Mouse (Mus musculus): ENCODE data around the gene Rnaseh2b. TPM values are rescaled to one million over a fixed set of nuclear protein-coding genes. Genes with fewer than 3 reads are reported as not detected.

Gene Rnaseh2b
- polyA plus RNA-seq, 1 experiment from 2014 or later: 61.0 TPM

DNA sequence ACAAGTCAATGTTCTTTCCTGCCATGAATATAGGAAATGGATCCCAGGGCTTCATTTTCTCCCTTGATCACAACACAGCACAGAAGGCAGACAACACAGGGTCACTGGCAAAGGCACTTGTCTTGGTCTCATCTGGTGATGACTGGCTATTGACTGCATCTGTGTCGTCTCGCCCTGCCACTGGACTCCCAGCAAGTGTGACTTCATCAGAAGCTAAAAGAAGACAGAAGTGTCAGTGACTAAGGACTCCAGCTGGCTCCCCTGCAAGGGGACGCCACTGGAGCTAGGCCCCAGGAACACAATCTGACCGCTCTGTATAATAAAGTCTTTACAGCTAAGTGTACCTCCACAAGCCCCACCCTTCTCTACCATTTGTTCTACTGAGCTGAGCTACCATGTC is 100.4 kb downstream of the Rnaseh2b start:
- H3K9ac ChIP-seq (ENCODE audit: low read depth, low read length): no peak overlapping the region
- H3K9me3 ChIP-seq (replicated peaks; ENCODE audit: low read length): no peaks in the 10 kb centered on the region
- ATAC-seq (replicated peaks; ENCODE audit: low FRiP score, low read depth) (no peak), DNase-seq (ENCODE audit: low spot score) (no peak)
- no peaks in the 10 kb centered on the region for H3K36me3 ChIP-seq (ENCODE audit: insufficient read depth, low read length)
- 51% methylated on average over 4 of the region's 4 CpGs for WGBS
- H3K27ac ChIP-seq: no peak overlapping the region
- no peak for TF ChIP-seq CTCF (IDR thresholded peaks at IDR 0.05; ENCODE audit: low read depth)
- H3K4me2 ChIP-seq (ENCODE audit: low read length): no peak overlapping the region
- H3K4me3 ChIP-seq (replicated peaks; ENCODE audit: low read depth, low read length): no peak overlapping the region
- H3K4me1 ChIP-seq (replicated peaks; ENCODE audit: insufficient read depth, low read length): no peaks in the 10 kb centered on the region
- H3K27me3 ChIP-seq (ENCODE audit: insufficient read depth, low read length): no peaks in the 10 kb centered on the region

DNA sequence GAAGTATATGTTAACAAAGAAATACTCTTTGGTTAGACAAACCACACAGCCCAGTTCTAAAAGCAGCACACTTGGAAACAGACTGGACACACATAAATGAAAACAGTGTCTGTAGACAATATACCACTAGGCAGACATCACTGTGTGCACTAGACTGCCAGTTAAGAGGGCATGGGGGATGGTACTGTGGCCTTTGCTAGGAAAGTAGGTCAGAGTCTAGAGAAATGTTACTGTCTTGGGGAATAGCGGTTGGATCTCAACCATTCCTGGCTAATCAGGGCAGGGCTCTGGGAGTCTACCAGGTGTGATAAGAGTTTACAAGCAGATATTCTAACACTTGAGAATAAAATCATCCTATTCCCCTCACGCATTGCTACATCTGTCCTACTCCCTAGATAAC is 103.0 kb downstream of the Rnaseh2b start:
- no peak overlapping the region for H3K27ac ChIP-seq
- H3K36me3 ChIP-seq (ENCODE audit: insufficient read depth, low read length): no peaks in the 10 kb centered on the region
- H3K4me3 ChIP-seq (replicated peaks; ENCODE audit: low read depth, low read length): no peak overlapping the region
- no peak for TF ChIP-seq CTCF (IDR thresholded peaks at IDR 0.05; ENCODE audit: low read depth)
- H3K9ac ChIP-seq (ENCODE audit: low read depth, low read length): no peak overlapping the region
- 89% methylated on average over 2 of the region's 2 CpGs for WGBS
- no peaks in the 10 kb centered on the region for H3K4me1 ChIP-seq (replicated peaks; ENCODE audit: insufficient read depth, low read length)
- DNase-seq (ENCODE audit: low spot score) (no peak), ATAC-seq (replicated peaks; ENCODE audit: low FRiP score, low read depth) (no peak)
- no peak overlapping the region for H3K4me2 ChIP-seq (ENCODE audit: low read length)
- H3K27me3 ChIP-seq (ENCODE audit: insufficient read depth, low read length): no peaks in the 10 kb centered on the region
- H3K9me3 ChIP-seq (replicated peaks; ENCODE audit: low read length): no peaks in the 10 kb centered on the region

DNA sequence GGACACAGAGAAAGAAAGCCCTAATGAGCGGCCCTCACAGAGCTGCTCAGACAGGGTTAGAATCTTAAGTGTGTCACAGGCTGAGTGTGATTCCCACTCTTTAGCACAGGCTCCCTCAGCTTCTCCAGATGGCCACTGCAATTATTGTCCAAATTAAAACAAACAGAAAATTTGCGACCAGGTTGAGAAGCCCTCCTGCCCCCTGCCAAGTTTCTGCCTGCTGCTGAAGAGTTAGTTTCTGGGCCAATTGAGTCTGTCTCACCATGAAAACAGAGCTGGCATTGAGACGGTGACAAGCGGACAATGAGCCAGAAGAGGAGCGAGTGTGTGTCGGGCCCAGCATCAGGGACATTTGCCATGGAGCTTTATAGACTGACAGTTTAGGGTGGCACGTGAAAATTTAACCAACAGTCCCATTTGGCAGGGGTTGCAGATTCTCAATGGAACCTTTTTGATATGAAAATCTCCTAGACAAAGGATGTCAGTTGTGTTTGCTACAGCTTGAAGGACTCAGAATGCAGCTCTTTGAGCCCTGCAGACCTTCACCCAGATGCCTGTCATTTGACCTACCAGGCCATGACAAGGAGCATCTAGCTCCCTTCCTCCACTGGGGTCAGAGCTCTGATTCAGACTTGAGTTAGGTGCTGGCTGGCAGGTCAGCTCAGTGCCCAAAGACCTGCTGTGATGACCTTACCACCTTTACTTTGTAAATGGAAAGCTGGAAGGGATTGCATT is 123.8 kb downstream of the Rnaseh2b start:
- no peak for ATAC-seq (replicated peaks; ENCODE audit: low FRiP score, low read depth)
- no peak for DNase-seq (ENCODE audit: low spot score)
- H3K9ac ChIP-seq (ENCODE audit: low read depth, low read length): no peak overlapping the region
- H3K27ac ChIP-seq: no peak overlapping the region
- no peak overlapping the region for H3K4me2 ChIP-seq (ENCODE audit: low read length)
- H3K4me1 ChIP-seq (replicated peaks; ENCODE audit: insufficient read depth, low read length): no peaks in the 10 kb centered on the region
- H3K27me3 ChIP-seq (ENCODE audit: insufficient read depth, low read length): no peaks in the 10 kb centered on the region
- WGBS: 52% methylated on average over 7 of the region's 7 CpGs
- no peaks in the 10 kb centered on the region for H3K36me3 ChIP-seq (ENCODE audit: insufficient read depth, low read length)
- no peaks in the 10 kb centered on the region for H3K9me3 ChIP-seq (replicated peaks; ENCODE audit: low read length)
- no peak for TF ChIP-seq CTCF (IDR thresholded peaks at IDR 0.05; ENCODE audit: low read depth)
- H3K4me3 ChIP-seq (replicated peaks; ENCODE audit: low read depth, low read length): no peak overlapping the region

DNA sequence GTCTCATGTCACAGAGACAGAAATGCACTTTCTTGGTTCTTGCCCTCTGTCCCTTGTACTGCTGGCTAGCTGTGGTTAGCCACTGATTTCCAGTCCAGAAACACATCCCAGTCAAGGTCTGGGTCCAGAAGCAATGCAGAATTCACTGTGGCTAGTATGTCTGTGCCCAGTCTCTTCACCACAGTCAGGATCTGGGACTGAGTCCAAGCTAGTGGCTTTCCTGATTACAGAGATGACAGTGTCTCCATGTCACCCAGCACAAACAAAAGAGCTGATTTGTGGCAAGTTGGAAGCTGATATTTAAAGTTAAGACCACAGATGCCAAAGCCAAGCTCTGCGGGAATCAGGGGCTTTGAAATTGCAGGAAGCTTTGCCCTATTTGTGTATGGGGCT is 124.3 kb downstream of the Rnaseh2b start:
- 18% methylated on average over 1 of the region's 1 CpGs for WGBS
- H3K4me3 ChIP-seq (replicated peaks; ENCODE audit: low read depth, low read length): no peak overlapping the region
- no peak for TF ChIP-seq CTCF (IDR thresholded peaks at IDR 0.05; ENCODE audit: low read depth)
- DNase-seq (ENCODE audit: low spot score) (peak; percentile 16), ATAC-seq (replicated peaks; ENCODE audit: low FRiP score, low read depth) (no peak)
- H3K36me3 ChIP-seq (ENCODE audit: insufficient read depth, low read length): no peaks in the 10 kb centered on the region
- H3K4me2 ChIP-seq (ENCODE audit: low read length): no peak overlapping the region
- no peak overlapping the region for H3K9ac ChIP-seq (ENCODE audit: low read depth, low read length)
- no peak overlapping the region for H3K27ac ChIP-seq
- H3K4me1 ChIP-seq (replicated peaks; ENCODE audit: insufficient read depth, low read length): no peaks in the 10 kb centered on the region
- H3K27me3 ChIP-seq (ENCODE audit: insufficient read depth, low read length): no peaks in the 10 kb centered on the region
- no peaks in the 10 kb centered on the region for H3K9me3 ChIP-seq (replicated peaks; ENCODE audit: low read length)

DNA sequence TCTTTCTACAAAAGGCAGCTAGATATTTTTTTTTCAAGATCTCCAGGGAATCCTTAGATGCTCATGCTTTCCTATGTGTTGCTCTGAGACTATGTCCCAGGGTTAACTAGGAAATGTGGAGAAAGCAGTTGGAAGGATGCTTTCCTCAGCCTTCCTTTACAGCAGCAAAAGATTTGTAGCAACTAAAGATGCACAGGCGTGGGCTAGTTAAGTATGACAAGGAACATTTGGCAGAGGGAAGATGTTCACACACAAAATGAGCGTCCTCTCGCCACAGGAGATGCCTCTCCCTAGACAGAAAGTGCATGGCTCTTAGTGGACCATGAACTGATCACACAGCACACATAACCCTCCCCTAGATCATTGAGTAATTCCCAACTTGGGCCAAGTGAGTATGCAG is 125.1 kb downstream of the Rnaseh2b start:
- no peak for DNase-seq (ENCODE audit: low spot score)
- Histone ChIP-seq H3K27me3 (ENCODE audit: insufficient read depth, low read length) (no peaks in the 10 kb centered on the region), H3K9me3 (replicated peaks; ENCODE audit: low read length) (no peaks in the 10 kb centered on the region), H3K9ac (ENCODE audit: low read depth, low read length) (no peak overlapping the region), H3K4me1 (replicated peaks; ENCODE audit: insufficient read depth, low read length) (no peaks in the 10 kb centered on the region), H3K27ac (no peak overlapping the region), H3K36me3 (ENCODE audit: insufficient read depth, low read length) (no peaks in the 10 kb centered on the region), H3K4me3 (replicated peaks; ENCODE audit: low read depth, low read length) (no peak overlapping the region), H3K4me2 (ENCODE audit: low read length) (no peak overlapping the region)
- TF ChIP-seq CTCF (IDR thresholded peaks at IDR 0.05; ENCODE audit: low read depth): no peak
- no peak for ATAC-seq (replicated peaks; ENCODE audit: low FRiP score, low read depth)
- 71% methylated on average over 3 of the region's 3 CpGs for WGBS

DNA sequence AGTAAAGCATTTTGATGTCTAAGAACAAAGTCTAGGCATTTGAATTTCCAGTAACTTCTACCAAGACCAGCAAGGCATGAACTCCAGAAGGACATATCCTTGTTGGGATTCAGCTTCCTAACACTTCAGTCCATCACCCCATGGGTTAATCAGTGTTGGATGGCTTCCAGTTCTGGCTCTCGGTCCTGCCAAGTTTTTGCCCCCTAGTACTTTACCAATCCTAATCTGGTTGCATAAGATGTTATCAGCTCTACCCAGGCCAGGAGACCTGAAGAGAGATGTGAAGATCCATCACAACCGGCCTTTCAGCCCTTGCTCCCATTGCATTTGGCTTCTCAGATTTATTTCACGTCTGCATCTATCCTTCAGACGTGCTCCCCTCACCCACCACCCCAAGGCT is 129.9 kb downstream of the Rnaseh2b start:
- Histone ChIP-seq H3K4me2 (ENCODE audit: low read length) (no peak overlapping the region), H3K36me3 (ENCODE audit: insufficient read depth, low read length) (no peaks in the 10 kb centered on the region), H3K4me3 (replicated peaks; ENCODE audit: low read depth, low read length) (no peak overlapping the region), H3K27ac (no peak overlapping the region), H3K9me3 (replicated peaks; ENCODE audit: low read length) (no peaks in the 10 kb centered on the region), H3K4me1 (replicated peaks; ENCODE audit: insufficient read depth, low read length) (no peaks in the 10 kb centered on the region), H3K27me3 (ENCODE audit: insufficient read depth, low read length) (no peaks in the 10 kb centered on the region), H3K9ac (ENCODE audit: low read depth, low read length) (no peak overlapping the region)
- 58% methylated on average over 4 of the region's 4 CpGs for WGBS
- DNase-seq (ENCODE audit: low spot score) (no peak), ATAC-seq (replicated peaks; ENCODE audit: low FRiP score, low read depth) (no peak)
- TF ChIP-seq CTCF (IDR thresholded peaks at IDR 0.05; ENCODE audit: low read depth): no peak

Other genes starting within 250 kb of the Rnaseh2b start
- gene Dleu7, start 458 bp downstream of the Rnaseh2b start, polyA plus RNA-seq (2015; fragmentation: Nextera tagmentation; extraction: Ambion mirVana): 6.9 and 8.7 TPM in 2 replicates
- not detected in 2 replicates for gene Gucy1b2, start 163.7 kb downstream of the Rnaseh2b start, polyA plus RNA-seq (2015; fragmentation: Nextera tagmentation; extraction: Ambion mirVana)

Data from kidney, postnatal 0 days (tissue).